Mouse (Mus musculus) liver, embryonic 14.5 days (tissue): ENCODE results near the gene Naf1. TPM values are rescaled to one million over a fixed set of nuclear protein-coding genes. Genes with fewer than 3 reads are reported as not detected.

Experiments used
- ATAC-seq: fragments of 200-750 bp; cut with Nextera tagmentation; 2 replicates; pipeline ENCODE4 v1.8.0; 2017; ENCODE audit warnings: moderate number of reproducible peaks, mild to moderate bottlenecking, moderate library complexity; ENCODE audit not compliant: insufficient read depth
- DNase-seq, 3 experiments: peaks; one replicate each; pipeline ENCODE4 v3.0.0-alpha.2; 2012 to 2013; ENCODE audit warnings: low read depth in 3 of 3, low spot score in 3 of 3
- H3K27ac ChIP-seq: fragments of 300-500 bp; sonication (generic); 2 replicates; pipeline ENCODE4 v1.5.1; 2014; ENCODE audit warnings: moderate library complexity, mild to moderate bottlenecking, control low read depth, inconsistent platforms
- H3K27me3 ChIP-seq: fragments of 300-500 bp; sonication (generic); 2 replicates; pipeline ENCODE4 v1.6.1; 2014; ENCODE audit warnings: mild to moderate bottlenecking, low read length, moderate library complexity; ENCODE audit not compliant: control insufficient read depth, insufficient read depth
- H3K36me3 ChIP-seq: fragments of 300-500 bp; sonication (generic); replicated peaks from 2 replicates; pipeline ENCODE4 v1.6.1; 2014; ENCODE audit warnings: low read depth; ENCODE audit not compliant: control insufficient read depth, insufficient read depth
- H3K4me1 ChIP-seq, 2 experiments: fragments of 200-500 bp in 1 of 2; fragments of 300-500 bp in 1 of 2; sonication (generic) in 1 of 2; replicated peaks; 2 replicates each; pipeline ENCODE4 v1.6.1; 2012 to 2014; ENCODE audit warnings: antibody characterized with exemption in 1 of 2, inconsistent platforms in 1 of 2, low read length in 1 of 2; ENCODE audit not compliant: control insufficient read depth in 2 of 2, insufficient read depth in 2 of 2
- H3K4me2 ChIP-seq: fragments of 300-500 bp; sonication (generic); 2 replicates; pipeline ENCODE4 v1.6.1; 2014; ENCODE audit warnings: low read depth, mild to moderate bottlenecking, control low read depth, moderate library complexity
- H3K4me3 ChIP-seq, 2 experiments: fragments of 200-500 bp in 1 of 2; fragments of 300-500 bp in 1 of 2; sonication (generic) in 1 of 2; 2 replicates each; pipeline ENCODE4 v1.5.1; 2012 to 2014; ENCODE audit warnings: low read depth in 2 of 2, low read length in 2 of 2, mild to moderate bottlenecking in 2 of 2, control low read depth in 1 of 2, inconsistent platforms in 1 of 2, moderate library complexity in 1 of 2; ENCODE audit not compliant: insufficient read depth in 1 of 2
- H3K9ac ChIP-seq: fragments of 300-500 bp; sonication (generic); replicated peaks from 2 replicates; pipeline ENCODE4 v1.6.1; 2014; ENCODE audit warnings: mild to moderate bottlenecking, control low read depth, moderate library complexity
- H3K9me3 ChIP-seq: fragments of 300-500 bp; sonication (generic); 2 replicates; pipeline ENCODE4 v1.6.1; 2016; ENCODE audit warnings: low read length, mixed read lengths; ENCODE audit not compliant: control insufficient read depth
- CTCF ChIP-seq: IDR thresholded peaks from 2 replicates; pipeline ENCODE4 v1.5.1; 2016; ENCODE audit warnings: antibody characterized with exemption, low read depth, control low read depth
- EP300 ChIP-seq: IDR thresholded peaks from 2 replicates; pipeline ENCODE4 v1.6.1; 2016; ENCODE audit warnings: antibody characterized with exemption, low read depth
- WGBS: fragments of 180-500 bp; shearing (Covaris S2); extraction: QIAGEN DNeasy Blood & Tissue Kit; methylation state at CpG from one replicate; pipeline ENCODE4 v1.1.7; 2014; ENCODE audit not compliant: insufficient replicate concordance; 5-methylcytosine and 5-hydroxymethylcytosine counted together
- polyA plus RNA-seq, 2 experiments: library from polyadenylated mRNA; depleted of rRNA in 1 of 2; stranded (reverse) in 1 of 2; unstranded in 1 of 2; fragments of >200 nt; fragmentation: Nextera tagmentation in 1 of 2; extraction: Ambion mirVana in 1 of 2; gene quantifications; 2 replicates each; pipeline versions ENCODE4 v1.2.1 to v1.2.3; 2012 to 2014

Naf1 gene
- polyA plus RNA-seq, 2 experiments = 2.5 to 3.6 TPM

GRCm38 (mm10) chr8:66917695-66918467 is 57.9 kb downstream of the Naf1 start:
- Histone ChIP-seq H3K9me3 (no peaks in the 10 kb centered on the region), H3K36me3 (no peaks in the 10 kb centered on the region), H3K27me3 (no peaks in the 10 kb centered on the region), H3K4me1 (no peaks in the 10 kb centered on the region), H3K27ac (no peak overlapping the region), H3K4me2 (no peak overlapping the region), H3K4me3 (no peak overlapping the region), H3K9ac (no peak overlapping the region)
- ATAC-seq (no peak), DNase-seq (no peak)
- no peak for TF ChIP-seq CTCF
- no peak for TF ChIP-seq EP300
- 34% methylated on average over 5 of the region's 6 CpGs for WGBS

- Histone ChIP-seq H3K4me3 (no peak overlapping the region), H3K27me3 (no peaks in the 10 kb centered on the region), H3K27ac (no peak overlapping the region), H3K9ac (no peak overlapping the region), H3K9me3 (no peaks in the 10 kb centered on the region), H3K4me1 (no peaks in the 10 kb centered on the region), H3K4me2 (no peak overlapping the region), H3K36me3 (no peaks in the 10 kb centered on the region)
- WGBS = 62% methylated on average over 4 of the region's 4 CpGs
- TF ChIP-seq CTCF (no peak), EP300 (no peak)
- ATAC-seq = no peak
- DNase-seq = no peak
These were observed 58.5 kb downstream of the Naf1 start for GRCm38 (mm10) chr8:66918471-66918870.

GRCm38 (mm10) chr8:66933746-66934145 is 73.7 kb downstream of the Naf1 start:
- no peak overlapping the region for H3K4me3 ChIP-seq
- H3K4me1 ChIP-seq = no peaks in the 10 kb centered on the region
- H3K27ac ChIP-seq = no peak overlapping the region
- no peaks in the 10 kb centered on the region for H3K27me3 ChIP-seq
- H3K9ac ChIP-seq = no peak overlapping the region
- H3K9me3 ChIP-seq = no peaks in the 10 kb centered on the region
- TF ChIP-seq CTCF (no peak), EP300 (no peak)
- DNase-seq (no peak), ATAC-seq (no peak)
- no peaks in the 10 kb centered on the region for H3K36me3 ChIP-seq
- 54% methylated on average over 4 of the region's 4 CpGs for WGBS
- no peak overlapping the region for H3K4me2 ChIP-seq

- H3K27ac ChIP-seq = no peak overlapping the region
- no peak overlapping the region for H3K4me2 ChIP-seq
- no peak for DNase-seq
- TF ChIP-seq EP300 (no peak), CTCF (no peak)
- no peaks in the 10 kb centered on the region for H3K4me1 ChIP-seq
- ATAC-seq = no peak
- no peak overlapping the region for H3K9ac ChIP-seq
- no peaks in the 10 kb centered on the region for H3K9me3 ChIP-seq
- H3K36me3 ChIP-seq = no peaks in the 10 kb centered on the region
- WGBS = 60% methylated on average over 3 of the region's 3 CpGs
- H3K4me3 ChIP-seq = no peak overlapping the region
- H3K27me3 ChIP-seq = no peaks in the 10 kb centered on the region
These were observed 76.2 kb downstream of the Naf1 start for GRCm38 (mm10) chr8:66936236-66936635.

Other genes with a start within 250 kb of the Naf1 start
- not detected in 2 replicates for gene Npy5r, start 172.1 kb upstream of the Naf1 start, polyA plus RNA-seq (2012; rRNA removed)
- not detected in 2 replicates for gene Npy5r, start 172.1 kb upstream of the Naf1 start, polyA plus RNA-seq (2014; fragmentation: Nextera tagmentation; extraction: Ambion mirVana)
- gene Npy1r, start 163.0 kb upstream of the Naf1 start, polyA plus RNA-seq (2012; rRNA removed) = 0.01 and 0.06 TPM in 2 replicates
- not detected in 2 replicates for gene Npy1r, start 163.0 kb upstream of the Naf1 start, polyA plus RNA-seq (2014; fragmentation: Nextera tagmentation; extraction: Ambion mirVana)